Mouse (Mus musculus): ENCODE measurements around the gene Rab23. TPM values are rescaled to one million over a fixed set of nuclear protein-coding genes. Genes with fewer than 3 reads are reported as not detected.
A peak's percentile ranks its signal among the peaks of the same experiment; 100 is the strongest.
"Not testable (repeated sequence)": the region's sequence is repeated elsewhere in the genome, so short reads cannot be mapped to it uniquely, and the experiment has no call there.

Gene Rab23
- polyA plus RNA-seq, 1 experiment from 2014 or later: 23.7 TPM

DNA sequence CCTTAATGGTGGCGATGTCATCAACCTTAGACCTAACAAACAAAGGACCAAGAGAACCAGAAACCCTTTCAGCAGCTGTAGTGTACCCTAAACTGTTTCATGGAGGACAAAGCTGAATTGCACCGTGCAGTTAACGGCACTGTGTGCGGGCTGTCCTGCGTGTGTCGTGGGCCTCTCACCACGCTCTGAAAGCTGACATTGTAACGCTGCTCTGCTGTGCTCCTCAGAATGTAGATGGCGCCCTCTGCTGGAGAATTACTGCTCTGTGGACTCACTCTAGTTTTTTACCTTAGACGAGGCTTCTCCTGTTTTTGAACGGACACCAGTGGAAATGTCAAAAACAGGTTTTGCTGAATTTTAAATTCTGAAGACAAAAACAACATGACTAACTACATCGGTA lies 19.6 kb downstream of the Rab23 start:
- DNase-seq (ENCODE audit: low spot score): peak; percentile 93
- Histone ChIP-seq H3K9ac (ENCODE audit: low read length) (no peak overlapping the region), H3K4me3 (ENCODE audit: low read depth, low read length) (no peak overlapping the region), H3K4me2 (ENCODE audit: low read length) (no peak overlapping the region), H3K9me3 (replicated peaks; ENCODE audit: control insufficient read depth, low read length) (no peaks in the 10 kb centered on the region), H3K27me3 (replicated peaks; ENCODE audit: control insufficient read depth, insufficient read depth, low read length) (no peaks in the 10 kb centered on the region), H3K4me1 (ENCODE audit: control insufficient read depth, insufficient read depth, low read length) (no peaks in the 10 kb centered on the region), H3K27ac (ENCODE audit: low read depth, low read length) (no peak overlapping the region), H3K36me3 (ENCODE audit: control insufficient read depth, insufficient read depth, low read length) (peaks cover 69% of the 10 kb centered on the region)
- WGBS: 26% methylated on average over 12 of the region's 12 CpGs
- peak; percentile 85 for ATAC-seq

DNA sequence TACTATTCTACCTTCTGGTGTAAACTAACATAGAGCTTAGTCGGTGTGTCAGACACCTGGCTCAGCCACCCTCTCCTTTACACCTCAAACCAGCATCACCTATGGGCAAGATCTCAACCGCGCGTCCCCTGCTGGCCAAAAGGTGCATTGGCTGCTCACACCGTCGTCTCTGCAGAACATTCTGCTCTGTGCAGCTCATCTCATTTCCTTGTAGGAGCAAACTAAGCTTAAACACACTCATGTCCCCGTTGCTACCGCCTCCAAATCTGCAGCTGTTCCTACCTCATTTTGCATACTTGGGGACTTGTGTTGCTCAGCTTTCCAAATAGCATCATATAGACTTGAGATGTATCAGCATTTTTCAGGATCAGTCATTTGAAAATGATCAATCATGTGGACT lies 23.2 kb downstream of the Rab23 start:
- ATAC-seq (peak; percentile 25; the same call in 1 of the 2 replicates), DNase-seq (ENCODE audit: low spot score) (no peak)
- no peaks in the 10 kb centered on the region for H3K9me3 ChIP-seq (replicated peaks; ENCODE audit: control insufficient read depth, low read length)
- H3K4me3 ChIP-seq (ENCODE audit: low read depth, low read length): no peak overlapping the region
- no peaks in the 10 kb centered on the region for H3K4me1 ChIP-seq (ENCODE audit: control insufficient read depth, insufficient read depth, low read length)
- peaks cover 45% of the 10 kb centered on the region for H3K36me3 ChIP-seq (ENCODE audit: control insufficient read depth, insufficient read depth, low read length)
- no peak overlapping the region for H3K4me2 ChIP-seq (ENCODE audit: low read length)
- H3K27ac ChIP-seq (ENCODE audit: low read depth, low read length): no peak overlapping the region
- no peaks in the 10 kb centered on the region for H3K27me3 ChIP-seq (replicated peaks; ENCODE audit: control insufficient read depth, insufficient read depth, low read length)
- WGBS: 19% methylated on average over 8 of the region's 8 CpGs
- H3K9ac ChIP-seq (ENCODE audit: low read length): no peak overlapping the region

DNA sequence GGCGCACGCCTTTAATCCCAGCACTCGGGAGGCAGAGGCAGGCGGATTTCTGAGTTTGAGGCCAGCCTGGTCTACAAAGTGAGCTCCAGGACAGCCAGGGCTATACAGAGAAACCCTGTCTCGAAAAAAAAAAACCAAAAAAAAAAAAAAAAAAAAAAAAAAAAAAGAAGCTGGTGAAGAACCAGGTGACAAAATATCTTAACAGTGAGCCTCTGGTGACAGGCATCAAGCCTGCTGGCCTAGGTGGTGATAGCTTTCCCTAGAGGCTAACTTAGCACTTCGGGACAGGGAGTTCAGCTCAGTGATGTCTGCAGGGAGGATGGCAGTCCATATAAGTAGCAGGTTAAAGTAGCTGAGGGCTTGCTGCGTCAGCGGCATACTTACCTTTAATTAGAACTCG lies 25.1 kb downstream of the Rab23 start:
- H3K9ac ChIP-seq (ENCODE audit: low read length); H3K4me3 ChIP-seq (ENCODE audit: low read depth, low read length); H3K9me3 ChIP-seq (replicated peaks; ENCODE audit: control insufficient read depth, low read length); ATAC-seq; DNase-seq (ENCODE audit: low spot score); H3K4me2 ChIP-seq (ENCODE audit: low read length); H3K27me3 ChIP-seq (replicated peaks; ENCODE audit: control insufficient read depth, insufficient read depth, low read length); H3K4me1 ChIP-seq (ENCODE audit: control insufficient read depth, insufficient read depth, low read length); H3K27ac ChIP-seq (ENCODE audit: low read depth, low read length): not testable (repeated sequence)
- WGBS: 96% methylated on average over 8 of the region's 9 CpGs
- peaks cover 29% of the 10 kb centered on the region for H3K36me3 ChIP-seq (ENCODE audit: control insufficient read depth, insufficient read depth, low read length)

DNA sequence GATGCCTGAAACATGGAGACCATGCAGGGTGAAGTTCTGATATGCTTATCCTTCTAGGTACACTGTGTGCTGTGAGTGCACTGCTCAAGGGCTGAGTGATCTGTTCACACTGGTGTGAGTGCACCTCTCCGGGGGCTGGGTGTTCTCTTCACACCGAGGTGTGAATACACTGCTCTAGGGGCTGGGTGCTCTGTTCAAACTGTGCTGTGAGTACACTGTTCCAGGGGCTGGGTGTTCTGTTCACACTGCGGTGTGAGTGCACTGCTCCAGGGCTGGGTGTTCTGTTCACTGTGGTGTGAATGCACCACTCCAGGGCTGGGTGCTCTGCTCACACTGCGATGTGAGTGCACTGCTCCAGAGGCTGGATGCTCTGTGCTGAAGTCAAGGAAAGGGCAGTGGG lies 26.2 kb downstream of the Rab23 start:
- Histone ChIP-seq H3K27ac (ENCODE audit: low read depth, low read length) (no peak overlapping the region), H3K4me1 (ENCODE audit: control insufficient read depth, insufficient read depth, low read length) (no peaks in the 10 kb centered on the region), H3K4me2 (ENCODE audit: low read length) (no peak overlapping the region), H3K9me3 (replicated peaks; ENCODE audit: control insufficient read depth, low read length) (no peaks in the 10 kb centered on the region), H3K4me3 (ENCODE audit: low read depth, low read length) (no peak overlapping the region), H3K27me3 (replicated peaks; ENCODE audit: control insufficient read depth, insufficient read depth, low read length) (no peaks in the 10 kb centered on the region), H3K9ac (ENCODE audit: low read length) (no peak overlapping the region), H3K36me3 (ENCODE audit: control insufficient read depth, insufficient read depth, low read length) (peaks cover 20% of the 10 kb centered on the region)
- DNase-seq (ENCODE audit: low spot score) (no peak), ATAC-seq (no peak)
- WGBS: 97% methylated on average over 4 of the region's 4 CpGs

DNA sequence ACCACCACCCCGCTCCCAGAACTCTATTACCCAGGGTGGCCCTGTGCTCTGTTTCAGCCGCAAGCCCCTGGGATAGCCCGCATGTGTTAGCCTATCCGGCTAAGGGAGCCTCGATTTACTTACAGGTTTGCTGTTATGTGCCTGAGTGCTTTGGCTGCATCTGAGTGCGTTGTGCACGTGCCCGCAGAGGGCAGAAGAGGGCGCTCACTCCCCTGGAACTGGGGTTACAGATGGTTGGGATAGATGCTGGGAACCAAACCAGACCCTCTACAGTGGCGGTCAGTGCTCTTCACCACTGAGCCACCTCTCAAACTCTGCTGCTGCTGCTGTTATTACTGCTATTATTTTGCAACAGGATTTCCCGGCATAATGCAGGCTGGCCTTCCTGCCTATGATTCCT lies 29.4 kb downstream of the Rab23 start:
- Histone ChIP-seq H3K4me1 (ENCODE audit: control insufficient read depth, insufficient read depth, low read length) (no peaks in the 10 kb centered on the region), H3K4me2 (ENCODE audit: low read length) (no peak overlapping the region), H3K27ac (ENCODE audit: low read depth, low read length) (no peak overlapping the region), H3K9ac (ENCODE audit: low read length) (no peak overlapping the region), H3K4me3 (ENCODE audit: low read depth, low read length) (no peak overlapping the region), H3K36me3 (ENCODE audit: control insufficient read depth, insufficient read depth, low read length) (0 out of 2 replicates have a peak, but pooled peaks cover 8% of the 10 kb centered on the region), H3K27me3 (replicated peaks; ENCODE audit: control insufficient read depth, insufficient read depth, low read length) (no peaks in the 10 kb centered on the region), H3K9me3 (replicated peaks; ENCODE audit: control insufficient read depth, low read length) (no peaks in the 10 kb centered on the region)
- ATAC-seq (no peak), DNase-seq (ENCODE audit: low spot score) (no peak)
- WGBS: 97% methylated on average over 11 of the region's 11 CpGs

- not testable (repeated sequence) for ATAC-seq; H3K4me3 ChIP-seq (ENCODE audit: low read depth, low read length)
Measured at GRCm38 (mm10) chr1:33749709-33750108, 30.0 kb downstream of the Rab23 start.

GRCm38 (mm10) chr1:33751283-33751682 lies 31.6 kb downstream of the Rab23 start:
- Histone ChIP-seq H3K4me1 (ENCODE audit: control insufficient read depth, insufficient read depth, low read length) (peaks cover under 1% of the 10 kb centered on the region; the same call in 1 of the 2 replicates), H3K9ac (ENCODE audit: low read length) (no peak overlapping the region), H3K27ac (ENCODE audit: low read depth, low read length) (no peak overlapping the region), H3K36me3 (ENCODE audit: control insufficient read depth, insufficient read depth, low read length) (0 out of 2 replicates have a peak, but pooled peaks cover 3% of the 10 kb centered on the region), H3K4me2 (ENCODE audit: low read length) (no peak overlapping the region), H3K9me3 (replicated peaks; ENCODE audit: control insufficient read depth, low read length) (no peaks in the 10 kb centered on the region), H3K27me3 (replicated peaks; ENCODE audit: control insufficient read depth, insufficient read depth, low read length) (no peaks in the 10 kb centered on the region), H3K4me3 (ENCODE audit: low read depth, low read length) (no peak overlapping the region)
- 69% methylated on average over 10 of the region's 10 CpGs for WGBS
- ATAC-seq: peak; percentile 78
- peak; percentile 79 for DNase-seq (ENCODE audit: low spot score)

More at GRCm38 (mm10) chr1:33749709-33750108, 30.0 kb downstream of the Rab23 start:
- not testable (repeated sequence) for H3K4me2 ChIP-seq (ENCODE audit: low read length); H3K9ac ChIP-seq (ENCODE audit: low read length); H3K9me3 ChIP-seq (replicated peaks; ENCODE audit: control insufficient read depth, low read length); DNase-seq (ENCODE audit: low spot score); H3K4me1 ChIP-seq (ENCODE audit: control insufficient read depth, insufficient read depth, low read length); H3K27me3 ChIP-seq (replicated peaks; ENCODE audit: control insufficient read depth, insufficient read depth, low read length); H3K27ac ChIP-seq (ENCODE audit: low read depth, low read length); H3K36me3 ChIP-seq (ENCODE audit: control insufficient read depth, insufficient read depth, low read length)
- 87% methylated on average over 3 of the region's 4 CpGs for WGBS

DNA sequence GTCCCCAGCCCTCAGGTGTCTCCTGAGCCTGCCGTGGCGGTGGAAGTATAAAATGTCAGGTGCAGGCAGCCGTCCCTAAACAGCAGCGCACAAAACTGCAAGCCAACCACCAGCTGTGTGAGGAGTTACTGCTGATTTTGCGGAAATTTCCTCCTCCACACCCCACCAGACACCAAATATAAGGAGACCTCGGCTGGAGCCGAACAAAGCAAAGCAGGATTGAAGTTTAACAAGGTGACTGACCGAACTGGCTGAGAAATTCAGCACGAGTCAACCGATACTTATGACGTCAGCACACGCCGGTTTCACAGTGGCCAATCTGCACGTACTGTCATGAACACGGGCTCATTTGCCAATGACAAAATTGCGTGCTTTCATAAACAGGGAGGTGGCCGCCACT lies 34.4 kb downstream of the Rab23 start:
- DNase-seq (ENCODE audit: low spot score) (no peak), ATAC-seq (no peak)
- Histone ChIP-seq H3K4me2 (ENCODE audit: low read length) (no peak overlapping the region), H3K4me1 (ENCODE audit: control insufficient read depth, insufficient read depth, low read length) (peaks cover 10% of the 10 kb centered on the region; the same call in 1 of the 2 replicates), H3K9me3 (replicated peaks; ENCODE audit: control insufficient read depth, low read length) (no peaks in the 10 kb centered on the region), H3K27me3 (replicated peaks; ENCODE audit: control insufficient read depth, insufficient read depth, low read length) (no peaks in the 10 kb centered on the region), H3K36me3 (ENCODE audit: control insufficient read depth, insufficient read depth, low read length) (no peaks in the 10 kb centered on the region), H3K4me3 (ENCODE audit: low read depth, low read length) (no peak overlapping the region), H3K27ac (ENCODE audit: low read depth, low read length) (no peak overlapping the region), H3K9ac (ENCODE audit: low read length) (no peak overlapping the region)
- 94% methylated on average over 17 of the region's 17 CpGs for WGBS

DNA sequence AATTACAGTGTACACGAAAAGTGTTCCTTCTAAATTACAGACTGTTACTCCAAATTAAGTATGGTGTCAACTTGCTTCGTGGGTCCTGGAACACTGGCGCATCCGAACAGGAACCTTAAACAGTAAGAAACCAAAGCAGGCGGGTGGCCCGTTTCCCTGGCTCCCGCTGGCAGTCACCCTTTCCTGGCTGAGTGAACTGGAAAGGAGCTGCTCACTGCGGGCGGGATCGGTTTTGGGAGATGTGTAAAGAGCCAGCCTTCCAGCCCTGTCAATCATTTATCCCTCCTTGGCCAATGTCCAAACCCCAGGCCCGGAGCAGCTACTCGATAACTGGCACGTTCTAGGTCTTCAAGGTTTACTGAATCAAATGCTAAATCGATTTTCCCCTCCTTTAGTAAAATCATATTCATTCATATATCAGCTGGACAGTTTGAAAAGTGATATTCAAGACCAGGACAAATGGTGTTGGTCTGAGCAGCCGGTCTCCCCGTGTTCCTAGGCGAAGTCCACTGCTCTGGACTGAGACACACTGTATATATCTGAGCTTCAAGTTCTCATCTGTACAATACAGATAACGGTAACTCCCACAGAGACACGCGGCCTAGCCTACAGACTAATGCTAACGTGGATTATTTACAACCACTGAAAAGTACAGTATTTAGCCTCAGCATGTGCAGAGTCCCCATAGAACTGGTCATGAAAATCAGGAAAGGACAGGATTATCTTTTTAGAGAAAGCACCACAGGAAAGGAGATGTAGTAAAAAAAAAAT lies 35.5 kb downstream of the Rab23 start:
- no peak overlapping the region for H3K4me3 ChIP-seq (ENCODE audit: low read depth, low read length)
- no peaks in the 10 kb centered on the region for H3K36me3 ChIP-seq (ENCODE audit: control insufficient read depth, insufficient read depth, low read length)
- no peak overlapping the region for H3K9ac ChIP-seq (ENCODE audit: low read length)
- H3K4me2 ChIP-seq (ENCODE audit: low read length): no peak overlapping the region
- H3K9me3 ChIP-seq (replicated peaks; ENCODE audit: control insufficient read depth, low read length): no peaks in the 10 kb centered on the region
- no peaks in the 10 kb centered on the region for H3K27me3 ChIP-seq (replicated peaks; ENCODE audit: control insufficient read depth, insufficient read depth, low read length)
- DNase-seq (ENCODE audit: low spot score) (peak; percentile 46), ATAC-seq (no peak)
- H3K4me1 ChIP-seq (ENCODE audit: control insufficient read depth, insufficient read depth, low read length): peaks cover 10% of the 10 kb centered on the region; the same call in 1 of the 2 replicates
- WGBS: 64% methylated on average over 21 of the region's 21 CpGs
- H3K27ac ChIP-seq (ENCODE audit: low read depth, low read length): no peak overlapping the region

Measured in forebrain, embryonic 14.5 days (tissue).